Mouse (Mus musculus): ENCODE results near the gene Cdk8. TPM values are rescaled to one million over a fixed set of nuclear protein-coding genes. Genes with fewer than 3 reads are reported as not detected.

The Cdk8 gene
- polyA plus RNA-seq, 1 experiment from 2014 or later = 19.0 TPM

DNA sequence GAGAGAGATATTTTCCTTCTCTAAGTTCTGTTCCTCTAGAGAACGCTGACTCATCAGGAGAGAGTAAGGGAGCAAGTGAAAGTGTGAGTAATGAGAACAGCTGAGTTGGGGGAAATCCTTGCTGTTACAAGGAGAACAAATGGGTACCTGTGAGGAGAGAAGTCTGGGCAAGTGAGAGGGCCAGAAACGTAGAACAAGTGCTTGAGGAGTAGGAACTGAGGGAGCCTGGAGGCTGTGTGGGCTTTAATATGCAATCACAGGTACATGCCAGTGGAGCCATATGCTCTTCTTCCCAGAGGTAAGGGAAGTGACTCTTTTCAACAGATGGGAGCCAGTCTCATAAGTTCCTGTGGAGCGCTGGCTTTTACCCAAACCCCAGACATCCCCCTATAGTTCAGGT, 118.2 kb downstream of the Cdk8 start:
- whole genome bisulfite sequencing (ENCODE audit: insufficient replicate concordance) = 59% methylated on average over 3 of the region's 3 CpGs
- H3K27me3 ChIP-seq = no peaks in the 10 kb centered on the region

DNA sequence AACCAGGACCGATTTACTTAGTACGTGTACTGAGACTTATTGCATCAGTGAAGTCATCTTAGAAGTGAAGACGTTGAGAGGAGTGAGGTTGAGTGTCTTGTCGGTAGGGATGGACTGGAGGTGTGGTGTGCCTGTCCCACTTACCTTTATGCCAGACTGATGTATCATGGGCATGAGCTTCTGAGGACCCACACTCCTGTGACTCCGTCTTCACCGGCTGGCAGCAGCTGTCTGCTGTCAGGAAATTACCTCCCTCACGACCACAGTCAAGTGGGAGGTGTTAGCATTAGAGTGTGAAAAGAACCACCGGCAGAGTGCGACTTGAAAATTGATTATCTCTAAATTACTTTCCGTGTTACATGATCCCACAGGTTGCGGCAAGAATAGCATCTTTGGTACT, 119.8 kb downstream of the Cdk8 start:
- no peak overlapping the region for H3K27ac ChIP-seq (replicated peaks)
- no peak overlapping the region for H3K9ac ChIP-seq
- no peaks in the 10 kb centered on the region for H3K9me3 ChIP-seq (replicated peaks)
- no peak for ATAC-seq (ENCODE audit: insufficient read depth)
- no peak overlapping the region for H3K4me2 ChIP-seq
- no peaks in the 10 kb centered on the region for H3K4me1 ChIP-seq (replicated peaks)
- 64% methylated on average over 11 of the region's 11 CpGs for WGBS (ENCODE audit: insufficient replicate concordance)
- H3K36me3 ChIP-seq (replicated peaks) = no peaks in the 10 kb centered on the region
- H3K27me3 ChIP-seq = no peaks in the 10 kb centered on the region
- H3K4me3 ChIP-seq (replicated peaks) = no peak overlapping the region

More for the DNA sequence above, 118.2 kb downstream of the Cdk8 start:
- Histone ChIP-seq H3K9ac (no peak overlapping the region), H3K4me2 (no peak overlapping the region), H3K36me3 (replicated peaks) (no peaks in the 10 kb centered on the region), H3K9me3 (replicated peaks) (no peaks in the 10 kb centered on the region), H3K4me1 (replicated peaks) (no peaks in the 10 kb centered on the region), H3K27ac (replicated peaks) (no peak overlapping the region), H3K4me3 (replicated peaks) (no peak overlapping the region)
- ATAC-seq (ENCODE audit: insufficient read depth) = no peak

DNA sequence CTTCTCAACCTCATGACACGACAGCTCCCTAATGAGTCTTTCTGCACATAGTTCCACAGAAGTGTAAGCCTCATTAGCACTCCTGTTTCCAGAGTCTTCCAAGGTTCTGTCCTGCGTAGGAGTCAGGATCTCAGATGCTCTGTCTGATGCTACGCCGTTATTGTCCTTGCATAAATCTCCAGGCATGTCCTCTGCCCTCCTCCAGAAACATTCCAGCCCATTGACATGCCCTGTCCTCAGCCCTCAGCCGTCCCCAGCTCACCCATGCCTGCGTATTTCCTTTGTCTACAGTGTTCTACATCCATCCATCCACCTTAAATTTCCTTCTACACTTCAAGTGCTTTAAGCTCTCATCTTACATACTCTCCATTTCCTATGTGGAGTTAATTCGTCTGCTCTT, 121.0 kb downstream of the Cdk8 start:
- Histone ChIP-seq H3K9ac (no peak overlapping the region), H3K27me3 (no peaks in the 10 kb centered on the region), H3K4me1 (replicated peaks) (no peaks in the 10 kb centered on the region), H3K27ac (replicated peaks) (no peak overlapping the region), H3K36me3 (replicated peaks) (no peaks in the 10 kb centered on the region), H3K9me3 (replicated peaks) (no peaks in the 10 kb centered on the region), H3K4me3 (replicated peaks) (no peak overlapping the region), H3K4me2 (no peak overlapping the region)
- WGBS (ENCODE audit: insufficient replicate concordance) = 64% methylated on average over 7 of the region's 7 CpGs
- no peak for ATAC-seq (ENCODE audit: insufficient read depth)

Other genes with a start within 250 kb of the Cdk8 start
- gene Cyp3a25, start 221.6 kb upstream of the Cdk8 start, polyA plus RNA-seq (2015; fragmentation: Nextera tagmentation; extraction: Ambion mirVana) = 0.23 and 0.59 TPM in 2 replicates
- gene Cyp3a59, start 152.0 kb upstream of the Cdk8 start, polyA plus RNA-seq (2015; fragmentation: Nextera tagmentation; extraction: Ambion mirVana) = 0.13 TPM in 1 of 2 replicates, not detected in the other
- gene Gm5565, start 70.7 kb upstream of the Cdk8 start, polyA plus RNA-seq (2015; fragmentation: Nextera tagmentation; extraction: Ambion mirVana) = not detected in 2 replicates
- not detected in 2 replicates for gene Gm6309, start 60.5 kb upstream of the Cdk8 start, polyA plus RNA-seq (2015; fragmentation: Nextera tagmentation; extraction: Ambion mirVana)
- gene 1700001J03Rik, start 45.9 kb upstream of the Cdk8 start, polyA plus RNA-seq (2015; fragmentation: Nextera tagmentation; extraction: Ambion mirVana) = not detected in 2 replicates
- gene Rnf6, start 9.7 kb upstream of the Cdk8 start, polyA plus RNA-seq (2015; fragmentation: Nextera tagmentation; extraction: Ambion mirVana) = 25.2 and 26.2 TPM in 2 replicates
- 0.05 TPM in 2 replicates for gene Wasf3, start 153.8 kb downstream of the Cdk8 start, polyA plus RNA-seq (2015; fragmentation: Nextera tagmentation; extraction: Ambion mirVana)